Mouse (Mus musculus) CH12.LX (cell line): ENCODE data around the gene Olfr472.

Experiments used
- CTCF ChIP-seq, 2 experiments: IDR thresholded peaks in 1 of 2; conservative IDR thresholded peaks in 1 of 2; 2 replicates each; pipeline ENCODE4 v1.5.1; 2011 to 2012; ENCODE audit warnings: low read depth in 2 of 2, low read length in 2 of 2, improper control_type of control experiment in 1 of 2, inconsistent platforms in 1 of 2, mild to moderate bottlenecking in 1 of 2, moderate library complexity in 1 of 2
- PAX5 ChIP-seq: IDR thresholded peaks from 2 replicates; pipeline ENCODE4 v1.6.1; 2012; ENCODE audit warnings: low read length, inconsistent platforms, mixed read lengths
- POLR2A ChIP-seq: IDR thresholded peaks from 2 replicates; pipeline ENCODE4 v1.6.1; 2011; ENCODE audit warnings: low read depth, mild to moderate bottlenecking, improper control_type of control experiment, low read length
- UBTF ChIP-seq: IDR thresholded peaks from 2 replicates; pipeline ENCODE4 v1.6.1; 2012; ENCODE audit warnings: low read depth, mild to moderate bottlenecking, inconsistent platforms, low read length, improper control_type of control experiment, moderate library complexity

DNA sequence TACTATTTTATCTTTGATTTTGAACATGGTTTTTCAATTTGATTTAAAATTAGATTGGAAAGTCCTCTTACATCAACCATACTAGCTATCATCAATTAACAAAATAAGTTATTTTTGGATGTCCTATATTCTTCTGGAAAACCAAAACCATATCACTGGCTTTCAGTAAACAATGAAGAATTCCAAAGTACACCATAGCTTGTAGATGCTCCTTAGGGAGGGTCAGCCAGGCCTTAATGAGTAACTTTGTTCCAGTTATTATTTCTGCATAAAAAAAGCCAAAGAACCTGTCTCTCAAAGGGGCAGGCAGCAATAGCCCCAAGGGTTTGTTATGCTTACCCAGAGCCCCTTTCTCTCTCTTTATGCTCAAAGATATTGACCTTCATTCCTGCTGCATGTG, at the start of gene Olfr472:
- TF ChIP-seq UBTF (no peak), CTCF (conservative IDR thresholded peaks at IDR 0.05 in 1 of 2, IDR thresholded peaks at IDR 0.05 in 1 of 2; ENCODE audit: low read depth in 2 of 2, low read length in 2 of 2) (no peak), PAX5 (no peak), POLR2A (no peak)
